Mouse (Mus musculus): Measurements from ENCODE around the gene Prl2c2.
"Not testable (repeated sequence)": the region's sequence is repeated elsewhere in the genome, so short reads cannot be mapped to it uniquely, and the experiment has no call there.

Prl2c2 gene

GRCm38 (mm10) chr13:13005283-13005682 lies at the start of gene Prl2c2:
Prl2c2 (minus strand) TSS chr13:13005383.
- DNase-seq (ENCODE audit: low spot score) = not testable (repeated sequence)

- DNase-seq (ENCODE audit: low spot score) = not testable (repeated sequence)
These were observed 20.7 kb upstream of the Prl2c2 start for GRCm38 (mm10) chr13:13025872-13026271.

- DNase-seq (ENCODE audit: low spot score) = not testable (repeated sequence)
These were observed 8.9 kb upstream of the Prl2c2 start for GRCm38 (mm10) chr13:13013993-13014549.
